Mouse (Mus musculus): ENCODE measurements around the gene Sppl3. TPM values are rescaled to one million over a fixed set of nuclear protein-coding genes. Genes with fewer than 3 reads are reported as not detected.
A peak's percentile ranks its signal among the peaks of the same experiment; 100 is the strongest.

Gene Sppl3
- polyA plus RNA-seq, 1 experiment from 2014 or later = 39.4 TPM

DNA sequence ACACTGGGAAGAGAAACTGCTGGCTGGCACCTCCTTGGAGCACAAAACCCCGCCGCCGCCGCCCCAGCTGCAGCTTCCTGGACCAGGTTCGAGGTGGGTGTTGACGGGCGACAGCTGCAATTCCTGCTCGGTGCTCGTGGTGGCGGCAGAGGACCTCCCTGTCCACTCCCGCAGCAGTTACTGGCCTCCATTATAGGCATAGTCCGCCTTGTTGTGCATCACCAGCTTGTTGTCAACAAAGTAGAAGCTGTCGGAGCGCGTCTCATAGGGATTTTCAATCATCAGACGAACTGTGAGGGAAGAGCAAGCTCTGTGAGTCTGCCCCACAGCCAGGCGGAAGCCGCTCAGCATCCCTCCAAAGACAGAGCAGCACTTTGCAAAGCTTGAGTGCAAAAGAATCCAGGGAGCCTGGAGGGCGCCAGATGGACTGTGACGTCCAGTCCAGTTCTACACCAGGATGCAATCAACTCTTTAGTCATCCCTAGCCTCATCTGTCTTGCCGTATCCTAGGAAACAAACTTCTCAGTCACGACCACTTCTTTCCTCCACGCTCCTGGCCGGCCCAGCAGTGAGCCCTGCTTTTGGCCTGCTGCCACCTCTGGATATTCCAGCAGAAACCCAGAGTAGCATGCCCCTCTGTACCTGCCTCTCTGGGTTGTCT lies 114.4 kb downstream of the Sppl3 start:
- 0 out of 2 replicates have a peak, but pooled peaks cover 4% of the 10 kb centered on the region for H3K4me1 ChIP-seq (replicated peaks; ENCODE audit: insufficient read depth, low read length)
- no peak overlapping the region for H3K4me2 ChIP-seq (ENCODE audit: low read length)
- H3K9me3 ChIP-seq (replicated peaks; ENCODE audit: low read length) = no peaks in the 10 kb centered on the region
- no peaks in the 10 kb centered on the region for H3K27me3 ChIP-seq (ENCODE audit: insufficient read depth, low read length)
- 14% methylated on average over 24 of the region's 24 CpGs for WGBS
- no peak overlapping the region for H3K9ac ChIP-seq (ENCODE audit: low read depth, low read length)
- peak; percentile 68 for ATAC-seq (replicated peaks; ENCODE audit: low FRiP score, low read depth)
- H3K27ac ChIP-seq = no peak overlapping the region; the same call in 1 of the 2 replicates
- peak; percentile 96 for TF ChIP-seq CTCF (IDR thresholded peaks at IDR 0.05; ENCODE audit: low read depth)
- H3K36me3 ChIP-seq (ENCODE audit: insufficient read depth, low read length) = peaks cover 32% of the 10 kb centered on the region
- peak; percentile 94 for DNase-seq (ENCODE audit: low spot score)
- H3K4me3 ChIP-seq (replicated peaks; ENCODE audit: low read depth, low read length) = no peak overlapping the region

DNA sequence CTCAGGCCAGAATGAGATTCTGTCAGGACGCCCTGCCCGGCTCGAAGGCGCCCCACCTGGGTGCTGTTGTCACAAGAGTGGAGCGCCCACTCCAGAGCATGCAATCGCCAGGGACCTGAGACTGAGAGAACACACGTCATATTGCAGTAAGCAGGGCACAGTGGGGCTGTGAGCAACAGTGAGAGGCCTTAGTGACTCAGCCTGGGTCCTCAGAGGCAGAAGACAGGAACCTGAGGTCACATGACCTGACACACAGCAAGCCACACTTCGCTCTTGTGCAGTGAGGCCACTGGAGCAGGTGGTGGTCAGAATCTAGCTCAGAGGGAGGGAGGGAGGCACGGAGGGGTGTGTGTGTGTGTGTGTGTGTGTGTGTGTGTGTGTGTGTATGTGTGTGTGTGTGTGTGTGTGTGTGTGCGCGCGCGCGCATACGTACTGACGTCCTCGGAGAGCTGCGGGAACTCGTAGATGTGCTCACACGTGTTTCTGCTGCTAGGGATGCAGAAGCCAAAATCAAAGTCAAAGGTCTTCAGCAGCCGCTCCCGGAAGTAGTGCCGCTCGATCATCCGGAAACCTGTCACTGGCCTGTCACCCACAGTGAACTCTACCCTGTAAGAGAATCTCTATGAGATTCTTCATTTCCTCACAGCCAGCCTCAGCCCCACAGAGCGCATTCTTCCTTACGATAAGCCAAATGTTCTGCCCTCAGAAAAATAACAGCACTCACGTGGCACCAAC lies 115.8 kb downstream of the Sppl3 start:
- ATAC-seq (replicated peaks; ENCODE audit: low FRiP score, low read depth) = no peak
- Histone ChIP-seq H3K4me2 (ENCODE audit: low read length) (no peak overlapping the region), H3K4me1 (replicated peaks; ENCODE audit: insufficient read depth, low read length) (0 out of 2 replicates have a peak, but pooled peaks cover 4% of the 10 kb centered on the region), H3K27me3 (ENCODE audit: insufficient read depth, low read length) (no peaks in the 10 kb centered on the region), H3K9ac (ENCODE audit: low read depth, low read length) (0 out of 2 replicates have a peak overlapping the region, but pooled peaks have one; percentile 2), H3K36me3 (ENCODE audit: insufficient read depth, low read length) (peaks cover 32% of the 10 kb centered on the region), H3K27ac (no peak overlapping the region), H3K9me3 (replicated peaks; ENCODE audit: low read length) (no peaks in the 10 kb centered on the region), H3K4me3 (replicated peaks; ENCODE audit: low read depth, low read length) (no peak overlapping the region)
- WGBS = 72% methylated on average over 28 of the region's 28 CpGs
- DNase-seq (ENCODE audit: low spot score) = no peak
- no peak for TF ChIP-seq CTCF (IDR thresholded peaks at IDR 0.05; ENCODE audit: low read depth)

DNA sequence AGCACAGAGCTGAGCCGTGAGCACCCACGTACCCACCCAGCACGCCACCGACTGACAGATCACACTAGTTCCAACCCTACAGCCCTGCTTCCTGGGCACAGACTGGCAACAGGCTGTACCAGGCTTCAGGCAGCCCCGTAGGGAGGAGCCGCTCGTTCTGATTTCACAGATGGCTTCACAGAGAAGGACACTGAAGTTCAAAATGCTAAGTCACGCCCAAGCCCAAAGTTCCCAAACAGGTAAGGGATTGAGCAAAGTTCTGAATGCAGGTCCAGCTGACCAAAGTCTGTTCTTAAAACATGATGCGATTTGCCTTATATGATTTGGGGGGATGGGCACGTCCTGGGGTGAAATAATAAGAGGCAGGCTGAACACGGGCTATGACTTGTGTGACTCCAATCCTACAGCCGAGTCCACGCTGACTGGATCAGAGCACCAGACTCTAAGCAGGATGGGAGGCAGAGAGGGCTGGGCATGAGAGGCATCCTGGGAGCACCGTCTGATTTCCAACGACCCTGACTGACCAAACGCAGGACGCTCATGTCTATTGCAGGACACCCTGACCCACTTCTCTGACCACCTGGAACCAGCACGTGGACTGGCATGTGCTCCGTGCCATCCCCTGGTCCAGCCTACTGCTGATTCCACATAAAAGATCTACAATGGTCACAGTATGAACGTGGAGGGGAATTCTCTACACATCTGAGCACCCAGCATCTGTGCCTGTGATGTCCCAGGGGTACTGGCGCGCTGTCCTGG lies 116.7 kb downstream of the Sppl3 start:
- no peak for TF ChIP-seq CTCF (IDR thresholded peaks at IDR 0.05; ENCODE audit: low read depth)
- H3K4me2 ChIP-seq (ENCODE audit: low read length) = no peak overlapping the region
- no peak overlapping the region for H3K4me3 ChIP-seq (replicated peaks; ENCODE audit: low read depth, low read length)
- H3K27me3 ChIP-seq (ENCODE audit: insufficient read depth, low read length) = no peaks in the 10 kb centered on the region
- WGBS = 71% methylated on average over 22 of the region's 22 CpGs
- DNase-seq (ENCODE audit: low spot score) = no peak
- H3K36me3 ChIP-seq (ENCODE audit: insufficient read depth, low read length) = peaks cover 32% of the 10 kb centered on the region
- H3K4me1 ChIP-seq (replicated peaks; ENCODE audit: insufficient read depth, low read length) = 0 out of 2 replicates have a peak, but pooled peaks cover 4% of the 10 kb centered on the region
- 0 out of 2 replicates have a peak overlapping the region, but pooled peaks have one; percentile 2 for H3K9ac ChIP-seq (ENCODE audit: low read depth, low read length)
- H3K27ac ChIP-seq = no peak overlapping the region
- no peak for ATAC-seq (replicated peaks; ENCODE audit: low FRiP score, low read depth)
- H3K9me3 ChIP-seq (replicated peaks; ENCODE audit: low read length) = no peaks in the 10 kb centered on the region

DNA sequence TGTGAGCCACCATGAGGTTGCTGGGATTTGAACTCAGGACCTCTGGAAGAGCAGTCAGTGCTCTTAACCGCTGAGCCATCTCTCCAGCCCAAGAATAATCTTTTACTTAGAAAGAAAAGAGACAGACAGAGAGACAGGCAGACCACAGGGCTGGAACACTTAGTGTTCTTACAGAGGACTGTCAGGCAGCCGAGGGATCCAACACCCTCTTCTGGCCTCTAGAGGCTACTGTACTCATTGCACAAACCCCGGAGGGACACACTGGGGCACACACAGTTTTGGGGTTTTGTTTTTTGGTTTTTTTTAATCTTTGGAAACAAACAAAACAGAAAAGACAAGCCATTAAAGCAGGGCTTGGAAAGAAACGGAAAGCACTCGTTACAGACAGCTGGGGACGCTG lies 118.4 kb downstream of the Sppl3 start:
- ATAC-seq (replicated peaks; ENCODE audit: low FRiP score, low read depth) = no peak

DNA sequence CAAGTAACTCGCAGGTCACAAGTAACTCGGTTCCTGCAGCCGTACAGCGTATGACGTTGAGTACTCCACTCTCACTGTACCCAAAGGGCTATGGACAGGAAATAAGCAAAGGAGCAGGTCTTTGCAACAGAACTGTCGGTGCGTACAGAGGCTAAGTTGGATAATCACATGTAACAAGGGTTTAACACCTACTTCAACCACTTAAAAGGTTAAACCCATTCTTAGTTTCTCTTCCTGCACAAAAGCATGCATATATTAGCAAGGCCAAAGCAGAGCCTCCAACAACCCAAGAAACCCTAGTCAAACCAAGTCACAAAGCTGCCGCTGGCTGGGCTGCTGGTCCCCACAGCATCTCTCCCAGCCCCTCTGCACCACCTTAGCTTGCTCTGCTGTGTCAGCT lies 121.5 kb downstream of the Sppl3 start:
- Histone ChIP-seq H3K36me3 (ENCODE audit: insufficient read depth, low read length) (peaks cover 12% of the 10 kb centered on the region; the same call in 1 of the 2 replicates), H3K4me2 (ENCODE audit: low read length) (0 out of 2 replicates have a peak overlapping the region, but pooled peaks have one; percentile 99), H3K9me3 (replicated peaks; ENCODE audit: low read length) (no peaks in the 10 kb centered on the region), H3K27me3 (ENCODE audit: insufficient read depth, low read length) (no peaks in the 10 kb centered on the region), H3K9ac (ENCODE audit: low read depth, low read length) (no peak overlapping the region), H3K4me1 (replicated peaks; ENCODE audit: insufficient read depth, low read length) (peaks cover 7% of the 10 kb centered on the region), H3K27ac (no peak overlapping the region), H3K4me3 (replicated peaks; ENCODE audit: low read depth, low read length) (no peak overlapping the region)
- TF ChIP-seq CTCF (IDR thresholded peaks at IDR 0.05; ENCODE audit: low read depth) = no peak
- WGBS = 84% methylated on average over 8 of the region's 8 CpGs
- DNase-seq (ENCODE audit: low spot score) = no peak
- no peak for ATAC-seq (replicated peaks; ENCODE audit: low FRiP score, low read depth)

More for the DNA sequence above, 118.4 kb downstream of the Sppl3 start:
- peaks cover 27% of the 10 kb centered on the region for H3K36me3 ChIP-seq (ENCODE audit: insufficient read depth, low read length)
- H3K4me3 ChIP-seq (replicated peaks; ENCODE audit: low read depth, low read length) = no peak overlapping the region
- no peak overlapping the region for H3K4me2 ChIP-seq (ENCODE audit: low read length)
- no peak overlapping the region for H3K27ac ChIP-seq
- no peak overlapping the region for H3K9ac ChIP-seq (ENCODE audit: low read depth, low read length)
- TF ChIP-seq CTCF (IDR thresholded peaks at IDR 0.05; ENCODE audit: low read depth) = peak; percentile 24; the same call in 1 of the 2 replicates
- H3K4me1 ChIP-seq (replicated peaks; ENCODE audit: insufficient read depth, low read length) = peaks cover 11% of the 10 kb centered on the region
- 90% methylated on average over 6 of the region's 6 CpGs for WGBS
- no peak for DNase-seq (ENCODE audit: low spot score)
- no peaks in the 10 kb centered on the region for H3K9me3 ChIP-seq (replicated peaks; ENCODE audit: low read length)
- no peaks in the 10 kb centered on the region for H3K27me3 ChIP-seq (ENCODE audit: insufficient read depth, low read length)

All from kidney, postnatal 0 days (tissue).